ENCODE assay signal across 12 mouse cellular contexts in the genomic region with DNA sequence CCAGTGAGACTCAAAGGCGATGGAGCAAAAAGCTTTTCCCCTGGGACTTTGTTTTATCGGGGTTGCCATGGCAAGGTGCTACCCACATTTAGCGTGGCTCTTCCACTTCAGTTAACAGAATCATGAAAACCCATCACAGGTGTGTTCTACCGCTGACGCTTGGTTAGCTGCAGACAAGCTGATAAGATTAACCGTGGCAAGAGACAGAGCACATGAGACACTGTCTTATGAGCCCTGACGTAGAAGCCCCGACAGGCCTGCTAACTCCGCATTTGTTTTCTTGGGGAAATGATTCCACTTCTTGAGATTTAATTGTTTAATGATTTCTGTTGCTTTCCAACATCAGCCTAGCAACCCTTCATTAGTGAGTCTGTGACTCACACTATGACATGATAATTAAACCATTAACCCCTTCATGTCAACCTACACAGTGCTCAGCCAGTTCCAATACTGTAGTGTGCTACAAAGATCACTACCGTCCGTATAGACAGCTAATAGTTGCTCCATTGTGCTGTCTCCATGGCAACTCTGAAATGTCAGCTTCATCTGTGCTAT. TPM values are rescaled to one million over a fixed set of nuclear protein-coding genes. Genes with fewer than 3 reads are reported as not detected.
DNase-seq lines count a peak whose midpoint lies in the region; ATAC-seq and TF ChIP-seq lines count a peak whose summit lies in the region.
"Had no signal": no experiment of that assay in that cellular context is flagged by ENCODE, and none has a peak within 500 bp of the region (broad histone marks: within the 10 kb centered on the region; RNA-seq: fewer than 3 reads in every experiment).

No protein-coding gene starts in this region.

- H3K79me2 ChIP-seq in CH12.LX (replicated peaks; ENCODE audit: control insufficient read depth, extremely low read depth, insufficient read depth, poor library complexity, severe bottlenecking): no peaks in the 10 kb centered on the region

- H3K4me2 ChIP-seq in kidney, postnatal 0 days (ENCODE audit: low read length): peak overlapping the region; percentile 19; the same call in 1 of the 2 replicates
- no peak overlapping the region for H3K4me2 ChIP-seq in kidney, embryonic 16.5 days (replicated peaks; ENCODE audit: low read depth, low read length)
- no peak overlapping the region for H3K4me2 ChIP-seq in CH12.LX (ENCODE audit: insufficient read depth, low read depth, poor library complexity, severe bottlenecking)
- no peak overlapping the region for H3K4me2 ChIP-seq in liver, embryonic 14.5 days (ENCODE audit: low read depth)

- no peaks in the 10 kb centered on the region for H3K36me3 ChIP-seq in kidney, postnatal 0 days (ENCODE audit: insufficient read depth, low read length)
- H3K36me3 ChIP-seq in kidney, embryonic 16.5 days (ENCODE audit: insufficient read depth, low read length): no peaks in the 10 kb centered on the region
- H3K36me3 ChIP-seq in CH12.LX (replicated peaks in 1 of 2; ENCODE audit: control insufficient read depth in 1 of 2, insufficient read depth in 1 of 2, low read length in 1 of 2): no peaks in the 10 kb centered on the region
- no peaks in the 10 kb centered on the region for H3K36me3 ChIP-seq in forebrain, embryonic 10.5 days (replicated peaks)
- H3K36me3 ChIP-seq in liver, embryonic 14.5 days (replicated peaks; ENCODE audit: control insufficient read depth, insufficient read depth, low read depth): no peaks in the 10 kb centered on the region
- H3K36me3 ChIP-seq: G1E had no signal

- no peak for TF ChIP-seq EP300 in CH12.LX (IDR thresholded peaks at IDR 0.05; ENCODE audit: low read length)
- peak; percentile 43; the same call in 1 of the 2 replicates for TF ChIP-seq EP300 in liver, embryonic 14.5 days (IDR thresholded peaks at IDR 0.05; ENCODE audit: low read depth)

- no peak for TF ChIP-seq POLR2A in CH12.LX (IDR thresholded peaks at IDR 0.05; ENCODE audit: low read depth, low read length)

- H3K9me3 ChIP-seq in kidney, postnatal 0 days (replicated peaks; ENCODE audit: low read length): no peaks in the 10 kb centered on the region
- H3K9me3 ChIP-seq in kidney, embryonic 16.5 days (ENCODE audit: low read length): no peaks in the 10 kb centered on the region
- no peaks in the 10 kb centered on the region for H3K9me3 ChIP-seq in CH12.LX (replicated peaks; ENCODE audit: low read length)
- no peaks in the 10 kb centered on the region for H3K9me3 ChIP-seq in forebrain, embryonic 10.5 days
- H3K9me3 ChIP-seq in liver, embryonic 14.5 days (ENCODE audit: control insufficient read depth, low read length): no peaks in the 10 kb centered on the region
- H3K9me3 ChIP-seq: G1E had no signal

- H3K4me1 ChIP-seq in kidney, postnatal 0 days (replicated peaks; ENCODE audit: insufficient read depth, low read length): 0 out of 2 replicates have a peak, but pooled peaks cover 3% of the 10 kb centered on the region
- H3K4me1 ChIP-seq in kidney, embryonic 16.5 days (ENCODE audit: insufficient read depth, low read length): no peaks in the 10 kb centered on the region; the same call in 1 of the 2 replicates
- peaks cover 0 to 11% of the 10 kb centered on the region in 2 experiments; a peak in 2 of 4 replicates for H3K4me1 ChIP-seq in CH12.LX (ENCODE audit: control insufficient read depth in 1 of 2, insufficient read depth in 2 of 2)
- H3K4me1 ChIP-seq in forebrain, embryonic 10.5 days: peaks cover 22% of the 10 kb centered on the region
- peaks cover 3 to 23% of the 10 kb centered on the region in 2 experiments; a peak in 3 of 4 replicates for H3K4me1 ChIP-seq in liver, embryonic 14.5 days (replicated peaks; ENCODE audit: control insufficient read depth in 2 of 2, insufficient read depth in 2 of 2, low read length in 1 of 2)

- dilution Hi-C loops in CH12.LX (cut with MboI; ENCODE audit: extremely low pct_ligation_motif_present, extremely low pct_unique_long_range_greater_than_20kb, low sequenced_read_pairs): no loop called here

- ATAC-seq in kidney, postnatal 0 days (replicated peaks; ENCODE audit: low FRiP score, low read depth): no peak
- no peak for ATAC-seq in kidney, embryonic 16.5 days (ENCODE audit: low FRiP score, low TSS enrichment)
- 0 out of 2 replicates have a peak, but pooled peaks have one; percentile 38 for ATAC-seq in liver, embryonic 14.5 days (ENCODE audit: insufficient read depth)

- no peaks in the 10 kb centered on the region for H3K27me3 ChIP-seq in kidney, postnatal 0 days (ENCODE audit: insufficient read depth, low read length)
- H3K27me3 ChIP-seq in kidney, embryonic 16.5 days (ENCODE audit: insufficient read depth, low read length): no peaks in the 10 kb centered on the region
- H3K27me3 ChIP-seq in CH12.LX (replicated peaks): no peaks in the 10 kb centered on the region
- H3K27me3 ChIP-seq in forebrain, embryonic 10.5 days (ENCODE audit: poor library complexity, severe bottlenecking): no peaks in the 10 kb centered on the region
- no peaks in the 10 kb centered on the region for H3K27me3 ChIP-seq in liver, embryonic 14.5 days (ENCODE audit: control insufficient read depth, insufficient read depth, low read length)

- in situ Hi-C loops in CH12.LX (cut with MboI; ENCODE audit: low pct_ligation_motif_present, low pct_unique_long_range_greater_than_20kb, low sequenced_read_pairs): no loop called here

- TF ChIP-seq RAD21 in CH12.LX (IDR thresholded peaks at IDR 0.05; ENCODE audit: low read depth, low read length): no peak

- no peak for DNase-seq in kidney, postnatal 0 days (ENCODE audit: low spot score)
- peak; percentile 32 for DNase-seq in CH12.LX (ENCODE audit: extremely low read depth)
- DNase-seq in forebrain, embryonic 10.5 days (ENCODE audit: extremely low spot score, low spot score): peak; percentile 18
- no peak for DNase-seq in liver, embryonic 14.5 days (ENCODE audit: low read depth in 3 of 3, low spot score in 3 of 3)
- DNase-seq in spleen, postnatal 4 days (ENCODE audit: low spot score in 2 of 2): no peak
- DNase-seq in cerebellum, adult 11 months: no peak
- no peak for DNase-seq in yolk sac, embryonic 10.5 days (ENCODE audit: low spot score)
- DNase-seq: lung, postnatal 10 days; thymus, postnatal 4 days had no signal

- no peak overlapping the region for H3K27ac ChIP-seq in kidney, postnatal 0 days
- no peak overlapping the region for H3K27ac ChIP-seq in kidney, embryonic 16.5 days (ENCODE audit: low read length)
- no peak overlapping the region for H3K27ac ChIP-seq in CH12.LX (ENCODE audit: insufficient read depth, low read depth)
- peak overlapping the region; percentile 41; the same call in 1 of the 2 replicates for H3K27ac ChIP-seq in forebrain, embryonic 10.5 days
- no peak overlapping the region for H3K27ac ChIP-seq in liver, embryonic 14.5 days
- H3K27ac ChIP-seq: left cerebral cortex, adult 2 months had no signal

- 49% methylated on average over 11 of the region's 11 CpGs for WGBS in kidney, postnatal 0 days
- WGBS in kidney, embryonic 16.5 days: 60% methylated on average over 11 of the region's 11 CpGs
- WGBS in forebrain, embryonic 10.5 days: 76% methylated on average over 11 of the region's 11 CpGs
- WGBS in liver, embryonic 14.5 days (ENCODE audit: insufficient replicate concordance): 43% methylated on average over 11 of the region's 11 CpGs

- TF ChIP-seq CTCF in kidney, postnatal 0 days (IDR thresholded peaks at IDR 0.05; ENCODE audit: low read depth): no peak
- no peak for TF ChIP-seq CTCF in CH12.LX (conservative IDR thresholded peaks at IDR 0.05 in 1 of 2, IDR thresholded peaks at IDR 0.05 in 1 of 2; ENCODE audit: low read depth in 2 of 2, low read length in 2 of 2)
- TF ChIP-seq CTCF in liver, embryonic 14.5 days (IDR thresholded peaks at IDR 0.05; ENCODE audit: low read depth): no peak

- no peak overlapping the region for H3K4me3 ChIP-seq in kidney, postnatal 0 days (replicated peaks; ENCODE audit: low read depth, low read length)
- no peak overlapping the region for H3K4me3 ChIP-seq in kidney, embryonic 16.5 days (ENCODE audit: low read length)
- H3K4me3 ChIP-seq in CH12.LX (replicated peaks in 1 of 3; ENCODE audit: low read depth in 2 of 3, low read length in 2 of 3, poor library complexity in 1 of 3): no peak overlapping the region
- peak overlapping the region; percentile 11; the same call in 1 of the 2 replicates for H3K4me3 ChIP-seq in forebrain, embryonic 10.5 days
- H3K4me3 ChIP-seq in liver, embryonic 14.5 days (ENCODE audit: insufficient read depth in 1 of 2, low read depth in 2 of 2, low read length in 2 of 2): no peak overlapping the region
- H3K4me3 ChIP-seq: left cerebral cortex, adult 2 months had no signal

- H3K9ac ChIP-seq in kidney, postnatal 0 days (ENCODE audit: low read depth, low read length): no peak overlapping the region
- no peak overlapping the region for H3K9ac ChIP-seq in kidney, embryonic 16.5 days (replicated peaks; ENCODE audit: low read length)
- no peak overlapping the region for H3K9ac ChIP-seq in CH12.LX (ENCODE audit: insufficient read depth, low read depth)
- H3K9ac ChIP-seq in liver, embryonic 14.5 days (replicated peaks): no peak overlapping the region

TF ChIP-seq in CH12.LX, 34 proteins besides CTCF, POLR2A, EP300 and RAD21 (continues in another document):
- TF ChIP-seq UBTF (IDR thresholded peaks at IDR 0.05; ENCODE audit: low read depth, low read length) (no peak), NELFE (IDR thresholded peaks at IDR 0.05; ENCODE audit: low read depth, low read length) (no peak), USF2 (conservative IDR thresholded peaks at IDR 0.05; ENCODE audit: low read depth, low read length) (no peak), CHD2 (IDR thresholded peaks at IDR 0.05; ENCODE audit: low read length) (no peak), BHLHE40 (IDR thresholded peaks at IDR 0.05; ENCODE audit: low read depth, low read length) (no peak)

RNA-seq across cellular contexts. Expression of a gene that starts 42.7 kb away (rescaled TPM):
- polyA plus RNA-seq in kidney, postnatal 0 days (2015; fragmentation: Nextera tagmentation; extraction: Ambion mirVana): 1.0 and 1.2 TPM in 2 replicates
- polyA plus RNA-seq in kidney, embryonic 16.5 days (2015; fragmentation: Nextera tagmentation; extraction: Ambion mirVana): 1.3 and 1.5 TPM in 2 replicates
- total RNA-seq in CH12.LX (2012; rRNA removed) (not detected in 2 replicates), CH12.LX (2014; rRNA removed) (not detected in 2 replicates)
- polyA plus RNA-seq in CH12.LX (2012; ENCODE audit: insufficient read length, low read depth): not detected in 2 replicates
- 0.25 and 0.27 TPM in 2 replicates for polyA plus RNA-seq in forebrain, embryonic 10.5 days (2016; fragmentation: Nextera tagmentation; extraction: Ambion mirVana)
- 0.90 and 0.92 TPM in 2 replicates for polyA plus RNA-seq in liver, embryonic 14.5 days (2012; rRNA removed)
- polyA plus RNA-seq in liver, embryonic 14.5 days (2014; fragmentation: Nextera tagmentation; extraction: Ambion mirVana): 0.38 and 0.58 TPM in 2 replicates
- polyA plus RNA-seq: G1E had no signal

RNA-seq across cellular contexts. Expression of a gene that starts 51.1 kb away (rescaled TPM):
- 80.9 and 88.8 TPM in 2 replicates for polyA plus RNA-seq in kidney, postnatal 0 days (2015; fragmentation: Nextera tagmentation; extraction: Ambion mirVana)
- 76.1 and 85.8 TPM in 2 replicates for polyA plus RNA-seq in kidney, embryonic 16.5 days (2015; fragmentation: Nextera tagmentation; extraction: Ambion mirVana)
- total RNA-seq in CH12.LX (2012; rRNA removed) (22.9 and 24.6 TPM in 2 replicates), CH12.LX (2014; rRNA removed) (38.6 and 47.2 TPM in 2 replicates)
- 69.5 and 74.3 TPM in 2 replicates for polyA plus RNA-seq in CH12.LX (2012; ENCODE audit: insufficient read length, low read depth)
- polyA plus RNA-seq in forebrain, embryonic 10.5 days (2016; fragmentation: Nextera tagmentation; extraction: Ambion mirVana): 102 and 111 TPM in 2 replicates
- polyA plus RNA-seq in liver, embryonic 14.5 days (2012; rRNA removed): 15.2 and 24.8 TPM in 2 replicates
- 29.9 and 36.7 TPM in 2 replicates for polyA plus RNA-seq in liver, embryonic 14.5 days (2014; fragmentation: Nextera tagmentation; extraction: Ambion mirVana)

Comparison
In these comparisons a context has a peak if more than half of its experiments do, and no peak if none do; other contexts are left out.
1. DNase-seq: peak in CH12.LX (single experiment) and forebrain, embryonic 10.5 days (single experiment); none in kidney, postnatal 0 days (single experiment), liver, embryonic 14.5 days (0 of 3), spleen, postnatal 4 days (0 of 2), cerebellum, adult 11 months (single experiment) and yolk sac, embryonic 10.5 days (single experiment).